Mouse (Mus musculus): ENCODE data around the gene Olfr43. TPM values are rescaled to one million over a fixed set of nuclear protein-coding genes. Genes with fewer than 3 reads are reported as not detected.

The Olfr43 gene
- not detected for total RNA-seq (2022)

DNA sequence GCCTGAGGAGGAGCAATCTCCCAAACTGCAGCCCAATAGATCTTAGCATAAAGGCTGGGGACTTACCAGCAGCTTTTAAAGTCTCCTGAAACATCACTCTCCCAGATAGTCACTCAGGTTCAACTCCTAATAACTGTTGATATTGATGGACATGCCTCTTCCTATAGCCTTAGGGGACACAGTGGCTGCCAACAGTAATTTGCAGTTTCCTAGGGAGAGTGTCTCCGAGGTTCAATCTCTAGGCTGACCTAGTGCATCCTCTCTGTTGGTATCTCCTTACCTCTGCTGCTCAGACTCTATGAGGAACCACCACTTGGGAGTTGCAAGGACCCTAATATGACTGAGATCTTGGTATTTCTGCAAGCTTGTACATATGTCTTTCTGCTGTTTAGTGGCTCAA lies at the start of gene Olfr43:
Olfr43 (minus strand) TSS at position 101 of the 400 bp plus-strand sequence.
- DNase-seq (ENCODE audit: low spot score in 2 of 2), result no peak

- DNase-seq (ENCODE audit: low spot score in 2 of 2), result no peak
These were observed 48.3 kb upstream of the Olfr43 start, which contains the start of gene Olfr406 for GRCm38 (mm10) chr11:74259508-74259907. Olfr406 (plus strand) TSS chr11:74259808.

- no peak for DNase-seq (ENCODE audit: low spot score in 2 of 2)
These were observed 30.0 kb upstream of the Olfr43 start for GRCm38 (mm10) chr11:74241201-74241600.

DNA sequence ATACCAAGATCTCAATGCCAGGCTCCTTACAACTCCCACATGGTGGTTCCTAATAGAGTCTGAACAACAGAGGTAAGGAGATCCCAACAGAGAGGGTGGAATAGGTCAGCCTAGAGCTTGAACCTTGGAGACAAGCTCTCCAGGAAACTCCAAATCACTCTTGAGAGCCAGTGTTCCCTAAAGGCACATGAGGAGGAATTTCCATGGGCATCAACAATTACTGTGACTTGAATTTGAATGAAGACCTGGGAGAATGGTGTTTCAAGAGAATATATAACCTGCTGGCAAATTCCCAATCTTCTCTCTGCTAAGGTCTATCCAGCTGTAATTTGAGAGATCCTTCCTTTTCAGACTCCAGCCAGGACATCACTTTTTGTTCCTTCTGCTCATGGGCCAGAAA lies 25.2 kb downstream of the Olfr43 start, which contains the start of gene Olfr403:
Olfr403 (plus strand) TSS at position 301 of the 400 bp plus-strand sequence.
- no peak for DNase-seq (ENCODE audit: low spot score in 2 of 2)

GRCm38 (mm10) chr11:74183745-74184144 lies 27.4 kb downstream of the Olfr43 start:
- no peak for DNase-seq (ENCODE audit: low spot score in 2 of 2)

- DNase-seq (ENCODE audit: low spot score in 2 of 2), result no peak
These were observed 28.0 kb downstream of the Olfr43 start for GRCm38 (mm10) chr11:74183168-74183567.

DNA sequence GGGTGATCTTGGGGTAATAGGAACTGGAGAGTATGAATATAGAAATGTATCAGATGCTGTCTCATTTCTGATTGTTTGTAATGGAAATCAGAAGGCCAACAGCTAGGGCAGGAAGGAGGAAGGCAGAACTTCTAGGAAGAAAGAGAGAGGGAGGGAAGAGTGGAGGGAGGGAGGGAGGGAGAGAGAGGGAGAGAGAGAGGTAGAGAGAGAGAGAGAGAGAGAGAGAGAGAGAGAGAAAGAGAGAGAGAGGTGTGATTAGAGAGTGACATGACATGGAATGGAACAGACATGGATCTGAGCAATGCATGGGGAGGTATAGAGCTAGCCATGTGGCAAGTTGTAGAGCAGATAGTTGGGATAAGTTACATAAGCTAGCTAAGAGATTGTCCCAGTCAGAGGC lies 42.4 kb downstream of the Olfr43 start:
- DNase-seq (ENCODE audit: low spot score in 2 of 2), result no peak

Other genes with a start within 250 kb of the Olfr43 start
- not detected for gene Olfr398, start 221.0 kb downstream of the Olfr43 start, total RNA-seq (2022)
- gene Olfr139, start 154.8 kb downstream of the Olfr43 start, total RNA-seq (2022), result not detected
- not detected for gene Olfr399, start 154.8 kb downstream of the Olfr43 start, total RNA-seq (2022)
- gene Zfp616, start 141.4 kb downstream of the Olfr43 start, total RNA-seq (2022), result not detected
- not detected for gene Olfr401, start 97.7 kb downstream of the Olfr43 start, total RNA-seq (2022)
- gene Olfr402, start 57.9 kb downstream of the Olfr43 start, total RNA-seq (2022), result not detected
- gene Olfr403, start 25.1 kb downstream of the Olfr43 start, total RNA-seq (2022), result not detected
- not detected for gene Olfr406, start 48.4 kb upstream of the Olfr43 start, total RNA-seq (2022)
- not detected for gene Olfr59, start 72.4 kb upstream of the Olfr43 start, total RNA-seq (2022)
- not detected for gene Olfr410, start 126.7 kb upstream of the Olfr43 start, total RNA-seq (2022)
- gene Olfr411, start 141.3 kb upstream of the Olfr43 start, total RNA-seq (2022), result not detected
- gene Olfr412, start 150.7 kb upstream of the Olfr43 start, total RNA-seq (2022), result not detected